Mouse (Mus musculus) hindbrain, embryonic 14.5 days (tissue): ENCODE measurements at regions not wholly inside any gene's neighbourhood (a gene's known extent, or its start where the extent isn't known, plus 50 kb on each side); places are given as distances from the start of the nearest gene placed in this dataset.

Experiments used
- ATAC-seq: fragments of 200-750 bp; cut with Nextera tagmentation; 2 replicates; pipeline ENCODE4 v1.8.0; 2017; ENCODE audit warnings: moderate number of reproducible peaks, mild to moderate bottlenecking, moderate TSS enrichment, moderate library complexity; ENCODE audit not compliant: low FRiP score
- DNase-seq: peaks from one replicate; pipeline ENCODE4 v3.0.0-alpha.2; 2015; ENCODE audit warnings: low spot score
- H3K27ac ChIP-seq: fragments of 300-500 bp; sonication (generic); 2 replicates; pipeline ENCODE4 v1.5.1; 2014; ENCODE audit warnings: mild to moderate bottlenecking, moderate library complexity
- H3K27me3 ChIP-seq: fragments of 300-500 bp; sonication (generic); 2 replicates; pipeline ENCODE4 v1.6.1; 2014; ENCODE audit warnings: mild to moderate bottlenecking, low read length, mixed read lengths; ENCODE audit not compliant: control insufficient read depth, insufficient read depth
- H3K36me3 ChIP-seq: fragments of 300-500 bp; sonication (generic); replicated peaks from 2 replicates; pipeline ENCODE4 v1.6.1; 2014; ENCODE audit not compliant: control insufficient read depth, insufficient read depth
- H3K4me1 ChIP-seq: fragments of 300-500 bp; sonication (generic); replicated peaks from 2 replicates; pipeline ENCODE4 v1.6.1; 2014; ENCODE audit warnings: antibody characterized with exemption, low read length, mixed read lengths; ENCODE audit not compliant: control insufficient read depth, insufficient read depth
- H3K4me2 ChIP-seq: fragments of 300-500 bp; sonication (generic); replicated peaks from 2 replicates; pipeline ENCODE4 v1.6.1; 2014; ENCODE audit warnings: mild to moderate bottlenecking, moderate library complexity
- H3K4me3 ChIP-seq: fragments of 300-500 bp; sonication (generic); replicated peaks from 2 replicates; pipeline ENCODE4 v1.5.1; 2014; ENCODE audit warnings: mild to moderate bottlenecking, low read length
- H3K9ac ChIP-seq: fragments of 300-500 bp; sonication (generic); 2 replicates; pipeline ENCODE4 v1.6.1; 2014
- H3K9me3 ChIP-seq: fragments of 300-500 bp; sonication (generic); 2 replicates; pipeline ENCODE4 v1.6.1; 2016; ENCODE audit warnings: low read length; ENCODE audit not compliant: control insufficient read depth
- WGBS: fragments of 180-500 bp; shearing (Covaris S2); extraction: QIAGEN DNeasy Blood & Tissue Kit; methylation state at CpG from one replicate; pipeline ENCODE4 v1.1.7; 2014; 5-methylcytosine and 5-hydroxymethylcytosine counted together

GRCm38 (mm10) chr4:106150775-106151174, 165.2 kb upstream of the Usp24 start:
- no peak overlapping the region for H3K4me3 ChIP-seq
- H3K4me2 ChIP-seq, result no peak overlapping the region
- no peaks in the 10 kb centered on the region for H3K4me1 ChIP-seq
- H3K9me3 ChIP-seq, result no peaks in the 10 kb centered on the region
- H3K27me3 ChIP-seq, result no peaks in the 10 kb centered on the region
- no peak overlapping the region for H3K9ac ChIP-seq
- ATAC-seq (no peak), DNase-seq (no peak)
- H3K36me3 ChIP-seq, result no peaks in the 10 kb centered on the region
- no peak overlapping the region for H3K27ac ChIP-seq
- whole genome bisulfite sequencing, result 67% methylated on average over 14 of the region's 14 CpGs

DNA sequence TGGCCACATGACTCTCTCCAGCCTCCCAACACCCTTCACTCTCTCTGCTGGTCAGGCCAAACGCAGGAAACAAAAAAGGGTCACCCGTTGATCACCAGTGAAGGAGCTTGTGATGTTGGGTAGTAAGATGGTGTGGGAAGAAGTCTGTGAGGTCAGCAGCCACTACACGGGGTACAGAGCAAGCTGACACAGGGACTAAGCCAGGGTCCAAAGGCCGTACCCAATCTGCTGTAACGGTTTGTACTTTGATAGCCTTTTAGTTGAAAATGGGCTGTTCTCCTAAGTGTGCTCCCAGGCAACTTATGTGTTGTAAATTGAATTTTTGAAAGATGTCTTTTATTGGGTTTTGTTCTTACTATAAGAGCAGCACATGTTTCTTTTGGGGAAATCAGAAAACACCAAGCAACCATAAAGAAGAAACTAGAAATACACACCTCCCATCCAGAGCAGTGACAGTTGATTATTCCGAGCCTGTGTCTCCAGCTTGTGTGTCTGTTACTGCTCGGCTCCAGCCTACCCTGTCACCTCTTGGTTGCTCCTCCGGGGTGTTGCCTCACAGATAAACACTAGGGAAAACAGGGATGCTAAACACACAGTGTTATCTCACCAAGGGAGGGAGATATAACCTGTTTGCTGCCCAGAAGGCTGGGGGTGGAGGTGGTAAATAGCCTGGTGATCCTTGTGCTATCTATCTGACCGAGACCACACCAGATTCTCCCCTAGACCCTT, 158.4 kb upstream of the Usp24 start:
- H3K9ac ChIP-seq, result no peak overlapping the region
- H3K9me3 ChIP-seq, result 0 out of 2 replicates have a peak, but pooled peaks cover 4% of the 10 kb centered on the region
- DNase-seq (no peak), ATAC-seq (no peak)
- no peaks in the 10 kb centered on the region for H3K27me3 ChIP-seq
- H3K4me3 ChIP-seq, result no peak overlapping the region
- no peak overlapping the region for H3K4me2 ChIP-seq
- no peaks in the 10 kb centered on the region for H3K4me1 ChIP-seq
- H3K27ac ChIP-seq, result no peak overlapping the region
- H3K36me3 ChIP-seq, result no peaks in the 10 kb centered on the region
- 87% methylated on average over 9 of the region's 9 CpGs for WGBS

GRCm38 (mm10) chr4:106161592-106161991, 154.4 kb upstream of the Usp24 start:
- no peaks in the 10 kb centered on the region for H3K36me3 ChIP-seq
- WGBS, result 48% methylated on average over 2 of the region's 2 CpGs
- no peak overlapping the region for H3K9ac ChIP-seq
- no peak overlapping the region for H3K27ac ChIP-seq
- H3K4me1 ChIP-seq, result no peaks in the 10 kb centered on the region
- ATAC-seq (no peak), DNase-seq (no peak)
- H3K9me3 ChIP-seq, result no peaks in the 10 kb centered on the region
- H3K27me3 ChIP-seq, result no peaks in the 10 kb centered on the region
- no peak overlapping the region for H3K4me2 ChIP-seq
- no peak overlapping the region for H3K4me3 ChIP-seq

DNA sequence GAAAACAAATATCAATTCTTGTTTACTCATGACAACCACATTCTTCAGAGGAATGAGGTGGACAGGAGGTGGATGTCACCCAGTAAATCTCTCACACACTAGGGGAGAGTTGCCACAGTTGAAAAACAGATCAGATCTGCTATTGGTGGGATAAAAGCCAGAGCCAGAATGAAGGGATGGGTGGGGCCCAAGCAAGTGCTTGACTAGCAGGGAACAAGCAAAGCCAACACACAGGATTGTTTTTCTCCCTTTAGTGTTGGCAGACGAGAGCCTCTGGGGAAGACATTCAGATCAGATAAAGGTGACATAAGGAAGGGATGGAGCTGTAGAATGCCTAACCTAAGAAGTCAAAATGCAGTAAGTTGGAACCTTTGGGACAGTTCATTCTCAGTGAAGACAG, 153.5 kb upstream of the Usp24 start:
- H3K36me3 ChIP-seq, result no peaks in the 10 kb centered on the region
- no peak overlapping the region for H3K27ac ChIP-seq
- WGBS, result 77% methylated on average over 1 of the region's 1 CpGs
- no peaks in the 10 kb centered on the region for H3K27me3 ChIP-seq
- ATAC-seq (no peak), DNase-seq (no peak)
- H3K4me2 ChIP-seq, result no peak overlapping the region
- no peaks in the 10 kb centered on the region for H3K4me1 ChIP-seq
- H3K9ac ChIP-seq, result no peak overlapping the region
- no peaks in the 10 kb centered on the region for H3K9me3 ChIP-seq
- no peak overlapping the region for H3K4me3 ChIP-seq

DNA sequence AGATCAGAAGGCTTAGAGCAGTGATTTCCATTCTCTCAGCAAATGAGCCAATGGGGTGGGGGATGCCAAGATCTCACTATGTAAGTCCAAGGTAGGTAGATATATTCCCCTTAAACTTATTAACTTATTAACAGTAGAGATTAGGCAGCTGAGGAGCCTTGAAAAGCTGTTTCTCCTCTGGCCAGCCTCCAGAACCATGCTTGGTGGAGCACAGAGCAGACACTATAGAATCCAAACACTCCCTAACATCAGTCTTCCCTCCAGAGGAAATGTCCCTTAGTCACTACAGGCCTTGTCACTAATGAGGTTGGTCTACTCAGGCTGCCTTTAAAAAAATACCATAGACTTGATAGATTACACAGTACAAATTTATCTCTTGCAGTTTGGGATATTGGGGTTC, 152.8 kb upstream of the Usp24 start:
- H3K27ac ChIP-seq, result no peak overlapping the region
- no peak for DNase-seq
- H3K4me3 ChIP-seq, result no peak overlapping the region
- H3K9me3 ChIP-seq, result no peaks in the 10 kb centered on the region
- H3K4me1 ChIP-seq, result no peaks in the 10 kb centered on the region
- no peak overlapping the region for H3K4me2 ChIP-seq
- H3K36me3 ChIP-seq, result no peaks in the 10 kb centered on the region
- ATAC-seq, result no peak
- no peaks in the 10 kb centered on the region for H3K27me3 ChIP-seq
- no peak overlapping the region for H3K9ac ChIP-seq

DNA sequence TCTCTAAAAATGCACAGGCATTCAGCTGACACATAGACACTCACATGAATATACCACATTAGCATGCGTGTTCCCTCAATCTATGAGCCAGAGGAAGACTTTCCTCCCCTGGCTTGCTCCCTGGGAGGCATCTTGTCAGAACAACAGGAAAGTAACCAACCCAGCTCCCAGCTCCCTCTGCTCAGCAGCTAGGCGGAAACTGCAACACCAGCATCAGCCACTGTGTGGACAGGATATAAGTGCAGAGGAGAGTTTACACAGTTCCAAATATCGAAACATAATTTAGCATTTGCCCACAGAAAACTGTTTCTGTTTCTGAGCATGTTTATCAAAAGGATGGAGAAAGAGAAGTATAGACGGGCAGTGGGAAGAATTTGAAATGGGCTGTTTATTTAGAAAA, 148.3 kb upstream of the Usp24 start:
- ATAC-seq (no peak), DNase-seq (no peak)
- Histone ChIP-seq H3K9me3 (no peaks in the 10 kb centered on the region), H3K4me2 (no peak overlapping the region), H3K36me3 (no peaks in the 10 kb centered on the region), H3K27ac (no peak overlapping the region), H3K9ac (no peak overlapping the region), H3K27me3 (no peaks in the 10 kb centered on the region), H3K4me3 (no peak overlapping the region), H3K4me1 (no peaks in the 10 kb centered on the region)
- 82% methylated on average over 4 of the region's 4 CpGs for WGBS

- Histone ChIP-seq H3K4me2 (no peak overlapping the region), H3K4me1 (no peaks in the 10 kb centered on the region), H3K27me3 (no peaks in the 10 kb centered on the region), H3K36me3 (no peaks in the 10 kb centered on the region), H3K9ac (no peak overlapping the region), H3K27ac (no peak overlapping the region), H3K4me3 (no peak overlapping the region), H3K9me3 (no peaks in the 10 kb centered on the region)
- WGBS, result 86% methylated on average over 6 of the region's 6 CpGs
- ATAC-seq, result no peak
- DNase-seq, result no peak
These were observed 147.3 kb upstream of the Usp24 start for GRCm38 (mm10) chr4:106168741-106169140.

DNA sequence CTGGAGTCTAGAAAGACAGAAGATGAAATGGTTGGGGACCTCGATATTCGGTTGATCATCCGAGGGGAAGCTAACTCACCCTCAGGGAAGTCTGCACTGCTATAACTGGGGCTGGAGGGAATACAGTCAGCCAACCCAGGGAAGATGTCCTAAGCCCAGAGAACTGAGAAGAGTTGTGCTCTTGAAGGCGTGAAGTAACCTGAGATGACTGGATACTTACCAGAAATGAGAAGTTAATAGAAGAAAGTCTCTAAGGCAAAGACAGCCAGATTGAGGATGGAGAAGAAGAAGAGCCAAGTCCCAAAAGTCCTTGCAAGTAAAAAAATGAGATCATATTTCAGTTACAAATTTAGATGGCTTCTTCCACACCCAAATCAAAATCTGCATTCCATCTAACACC, 146.5 kb upstream of the Usp24 start:
- Histone ChIP-seq H3K27ac (no peak overlapping the region), H3K4me1 (no peaks in the 10 kb centered on the region), H3K36me3 (no peaks in the 10 kb centered on the region), H3K27me3 (no peaks in the 10 kb centered on the region), H3K9ac (no peak overlapping the region), H3K4me3 (no peak overlapping the region), H3K4me2 (no peak overlapping the region), H3K9me3 (no peaks in the 10 kb centered on the region)
- WGBS, result 98% methylated on average over 4 of the region's 4 CpGs
- ATAC-seq, result no peak
- no peak for DNase-seq

DNA sequence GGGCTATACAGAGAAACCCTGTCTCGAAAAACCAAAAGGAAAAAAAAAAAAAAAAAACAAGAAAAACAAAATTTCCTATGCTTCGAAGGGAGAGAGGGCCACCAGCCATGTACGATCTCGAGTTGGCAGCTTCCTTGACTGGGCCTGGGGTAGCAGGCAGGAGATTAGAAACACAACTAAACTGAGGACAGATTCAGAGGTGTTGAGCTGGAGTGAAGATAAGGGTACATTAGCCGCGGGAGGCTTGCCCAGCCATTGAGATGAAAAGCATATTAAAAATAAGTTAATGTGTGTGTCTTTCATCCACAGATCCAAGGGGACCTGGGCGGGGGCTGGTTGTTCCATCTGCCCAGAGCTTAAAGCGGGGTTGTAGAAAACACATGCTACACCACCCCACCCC, 145.3 kb upstream of the Usp24 start:
- no peak overlapping the region for H3K4me3 ChIP-seq
- H3K36me3 ChIP-seq, result no peaks in the 10 kb centered on the region
- no peaks in the 10 kb centered on the region for H3K27me3 ChIP-seq
- no peak overlapping the region for H3K9ac ChIP-seq
- no peak for DNase-seq
- no peaks in the 10 kb centered on the region for H3K4me1 ChIP-seq
- no peak for ATAC-seq
- H3K4me2 ChIP-seq, result no peak overlapping the region
- H3K9me3 ChIP-seq, result no peaks in the 10 kb centered on the region
- WGBS, result 88% methylated on average over 8 of the region's 8 CpGs
- H3K27ac ChIP-seq, result no peak overlapping the region

- WGBS, result 70% methylated on average over 5 of the region's 5 CpGs
These were observed 140.7 kb upstream of the Usp24 start for GRCm38 (mm10) chr4:106175352-106175751.

More at GRCm38 (mm10) chr4:106175352-106175751, 140.7 kb upstream of the Usp24 start:
- Histone ChIP-seq H3K4me2 (no peak overlapping the region), H3K27me3 (no peaks in the 10 kb centered on the region), H3K9me3 (no peaks in the 10 kb centered on the region), H3K36me3 (no peaks in the 10 kb centered on the region), H3K27ac (no peak overlapping the region), H3K4me1 (no peaks in the 10 kb centered on the region), H3K9ac (no peak overlapping the region), H3K4me3 (no peak overlapping the region)
- ATAC-seq, result no peak
- no peak for DNase-seq
